Mouse (Mus musculus): ENCODE data around the gene Spsb1.

The Spsb1 gene

GRCm38 (mm10) chr4:149857688-149858087 lies 97.2 kb downstream of the Spsb1 start:
- no peak for DNase-seq (ENCODE audit: low read depth, low spot score)

GRCm38 (mm10) chr4:149855892-149856807 lies 98.7 kb downstream of the Spsb1 start:
- peak; percentile 61 for DNase-seq (ENCODE audit: low read depth, low spot score)

- DNase-seq (ENCODE audit: low read depth, low spot score), result no peak
These were observed 99.5 kb downstream of the Spsb1 start for GRCm38 (mm10) chr4:149855180-149855891.

- no peak for DNase-seq (ENCODE audit: low read depth, low spot score)
These were observed 100.1 kb downstream of the Spsb1 start for GRCm38 (mm10) chr4:149854770-149855169.

- DNase-seq (ENCODE audit: low read depth, low spot score), result peak; percentile 88
These were observed 100.5 kb downstream of the Spsb1 start for GRCm38 (mm10) chr4:149854301-149854708.

- no peak for DNase-seq (ENCODE audit: low read depth, low spot score)
These were observed 101.1 kb downstream of the Spsb1 start for GRCm38 (mm10) chr4:149853698-149854284.

- DNase-seq (ENCODE audit: low read depth, low spot score), result no peak
These were observed 103.3 kb downstream of the Spsb1 start for GRCm38 (mm10) chr4:149851554-149851953.

- no peak for DNase-seq (ENCODE audit: low read depth, low spot score)
These were observed 104.2 kb downstream of the Spsb1 start for GRCm38 (mm10) chr4:149850674-149851073.

GRCm38 (mm10) chr4:149850045-149850444 lies 104.8 kb downstream of the Spsb1 start:
- DNase-seq (ENCODE audit: low read depth, low spot score), result no peak

GRCm38 (mm10) chr4:149849035-149849434 lies 105.8 kb downstream of the Spsb1 start:
- no peak for DNase-seq (ENCODE audit: low read depth, low spot score)

GRCm38 (mm10) chr4:149846861-149847631 lies 107.8 kb downstream of the Spsb1 start:
- DNase-seq (ENCODE audit: low read depth, low spot score), result peak; percentile 40
